Mouse (Mus musculus) heart, postnatal 0 days (tissue): ENCODE measurements around the gene Pth1r.

Experiments
- CTCF ChIP-seq: IDR thresholded peaks from 2 replicates; pipeline ENCODE4 v1.5.1; 2016; ENCODE audit warnings: antibody characterized with exemption, control low read depth, low read depth
- EP300 ChIP-seq: IDR thresholded peaks from 2 replicates; pipeline ENCODE4 v1.6.1; 2016; ENCODE audit warnings: antibody characterized with exemption, low read depth

DNA sequence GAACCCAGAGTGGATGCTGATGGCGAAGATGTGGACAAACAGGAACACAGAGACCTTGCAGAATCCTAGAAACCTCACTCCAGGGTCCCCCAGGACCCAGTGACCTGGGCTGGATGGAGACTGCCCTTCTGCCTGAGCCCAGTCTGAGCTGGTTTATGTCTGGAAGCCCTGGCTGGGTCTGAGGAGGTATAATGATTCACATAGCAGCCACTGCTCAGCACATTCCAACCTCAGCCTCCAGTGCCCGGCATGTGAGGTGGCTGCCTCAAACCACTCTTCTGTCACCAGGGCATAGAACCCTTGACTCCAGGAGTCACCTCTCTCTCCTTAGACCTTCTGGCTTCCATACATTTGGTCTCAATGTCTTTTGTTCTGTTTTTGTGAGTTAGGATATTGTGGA, 1.5 kb upstream of the Pth1r start:
- TF ChIP-seq CTCF, result no peak
- TF ChIP-seq EP300, result no peak
